Mouse (Mus musculus) hindbrain, embryonic 15.5 days (tissue): ENCODE measurements at regions not wholly inside any gene's neighbourhood (a gene's known extent, or its start where the extent isn't known, plus 50 kb on each side); places are given as distances from the start of the nearest gene placed in this dataset.

Experiments
- ATAC-seq: fragments of 200-750 bp; cut with Nextera tagmentation; 2 replicates; pipeline ENCODE4 v1.8.0; 2017; ENCODE audit warnings: low read depth, moderate number of reproducible peaks, moderate TSS enrichment; ENCODE audit not compliant: low FRiP score
- H3K27ac ChIP-seq: fragments of 300-500 bp; sonication (generic); replicated peaks from 2 replicates; pipeline ENCODE4 v1.5.1; 2015; ENCODE audit warnings: mild to moderate bottlenecking, inconsistent platforms
- H3K27me3 ChIP-seq: fragments of 300-500 bp; sonication (generic); 2 replicates; pipeline ENCODE4 v1.6.1; 2015; ENCODE audit warnings: control low read depth, inconsistent platforms
- H3K36me3 ChIP-seq: fragments of 300-500 bp; sonication (generic); 2 replicates; pipeline ENCODE4 v1.6.1; 2015; ENCODE audit warnings: control low read depth, inconsistent platforms
- H3K4me1 ChIP-seq: fragments of 300-500 bp; sonication (generic); replicated peaks from 2 replicates; pipeline ENCODE4 v1.6.1; 2015; ENCODE audit warnings: control low read depth, inconsistent platforms
- H3K4me2 ChIP-seq: fragments of 300-500 bp; sonication (generic); 2 replicates; pipeline ENCODE4 v1.6.1; 2015; ENCODE audit warnings: moderate library complexity, mild to moderate bottlenecking, inconsistent platforms
- H3K4me3 ChIP-seq: fragments of 300-500 bp; sonication (generic); 2 replicates; pipeline ENCODE4 v1.5.1; 2015; ENCODE audit warnings: mild to moderate bottlenecking, inconsistent platforms
- H3K9ac ChIP-seq: fragments of 300-500 bp; sonication (generic); 2 replicates; pipeline ENCODE4 v1.6.1; 2015; ENCODE audit warnings: inconsistent platforms
- H3K9me3 ChIP-seq: fragments of 300-500 bp; sonication (generic); 2 replicates; pipeline ENCODE4 v1.6.1; 2016; ENCODE audit warnings: control low read depth, inconsistent platforms
- WGBS: fragments of 180-500 bp; shearing (Covaris S2); methylation state at CpG from one replicate; pipeline ENCODE4 v1.1.7; 2015; 5-methylcytosine and 5-hydroxymethylcytosine counted together

GRCm38 (mm10) chr2:173377497-173378257, 101.3 kb upstream of the Pmepa1 start:
- no peak for ATAC-seq
- no peaks in the 10 kb centered on the region for H3K9me3 ChIP-seq
- H3K36me3 ChIP-seq, result no peaks in the 10 kb centered on the region
- H3K4me3 ChIP-seq, result no peak overlapping the region
- H3K27me3 ChIP-seq, result no peaks in the 10 kb centered on the region
- H3K9ac ChIP-seq, result no peak overlapping the region
- H3K27ac ChIP-seq, result no peak overlapping the region
- no peak overlapping the region for H3K4me2 ChIP-seq
- WGBS, result 73% methylated on average over 10 of the region's 12 CpGs
- 0 out of 2 replicates have a peak, but pooled peaks cover 10% of the 10 kb centered on the region for H3K4me1 ChIP-seq

- no peak overlapping the region for H3K27ac ChIP-seq
- ATAC-seq, result no peak
- 92% methylated on average over 1 of the region's 1 CpGs for WGBS
- H3K4me3 ChIP-seq, result no peak overlapping the region
- no peaks in the 10 kb centered on the region for H3K9me3 ChIP-seq
- no peaks in the 10 kb centered on the region for H3K36me3 ChIP-seq
- H3K27me3 ChIP-seq, result no peaks in the 10 kb centered on the region
- no peak overlapping the region for H3K4me2 ChIP-seq
- no peak overlapping the region for H3K9ac ChIP-seq
- 0 out of 2 replicates have a peak, but pooled peaks cover 10% of the 10 kb centered on the region for H3K4me1 ChIP-seq
Measured at GRCm38 (mm10) chr2:173379736-173380135, 103.4 kb upstream of the Pmepa1 start.

- Histone ChIP-seq H3K9me3 (no peaks in the 10 kb centered on the region), H3K27me3 (no peaks in the 10 kb centered on the region), H3K9ac (no peak overlapping the region), H3K4me3 (no peak overlapping the region), H3K36me3 (no peaks in the 10 kb centered on the region), H3K4me1 (0 out of 2 replicates have a peak, but pooled peaks cover 10% of the 10 kb centered on the region), H3K4me2 (no peak overlapping the region), H3K27ac (no peak overlapping the region)
- no peak for ATAC-seq
- 81% methylated on average over 3 of the region's 3 CpGs for WGBS
Measured at GRCm38 (mm10) chr2:173380341-173380761, 104.0 kb upstream of the Pmepa1 start.

- 0 out of 2 replicates have a peak, but pooled peaks cover 10% of the 10 kb centered on the region for H3K4me1 ChIP-seq
- WGBS, result 42% methylated on average over 7 of the region's 7 CpGs
- no peak overlapping the region for H3K9ac ChIP-seq
- ATAC-seq, result no peak
- no peak overlapping the region for H3K4me2 ChIP-seq
- no peaks in the 10 kb centered on the region for H3K36me3 ChIP-seq
- H3K27me3 ChIP-seq, result no peaks in the 10 kb centered on the region
- H3K4me3 ChIP-seq, result no peak overlapping the region
- H3K9me3 ChIP-seq, result no peaks in the 10 kb centered on the region
- H3K27ac ChIP-seq, result peak overlapping the region; percentile 0; the same call in 1 of the 2 replicates
Measured at GRCm38 (mm10) chr2:173382176-173382813, 106.0 kb upstream of the Pmepa1 start.

GRCm38 (mm10) chr2:173384935-173385586, 108.7 kb upstream of the Pmepa1 start:
- WGBS, result 84% methylated on average over 8 of the region's 8 CpGs
- no peaks in the 10 kb centered on the region for H3K36me3 ChIP-seq
- H3K9ac ChIP-seq, result no peak overlapping the region
- no peak for ATAC-seq
- 0 out of 2 replicates have a peak, but pooled peaks cover 6% of the 10 kb centered on the region for H3K4me1 ChIP-seq
- H3K4me3 ChIP-seq, result no peak overlapping the region
- no peak overlapping the region for H3K27ac ChIP-seq
- no peaks in the 10 kb centered on the region for H3K9me3 ChIP-seq
- H3K4me2 ChIP-seq, result no peak overlapping the region
- no peaks in the 10 kb centered on the region for H3K27me3 ChIP-seq

GRCm38 (mm10) chr2:173385722-173386141, 109.4 kb upstream of the Pmepa1 start:
- 62% methylated on average over 9 of the region's 9 CpGs for WGBS
- Histone ChIP-seq H3K4me3 (no peak overlapping the region), H3K9ac (no peak overlapping the region), H3K9me3 (no peaks in the 10 kb centered on the region), H3K36me3 (no peaks in the 10 kb centered on the region), H3K27me3 (no peaks in the 10 kb centered on the region), H3K27ac (no peak overlapping the region), H3K4me2 (no peak overlapping the region), H3K4me1 (0 out of 2 replicates have a peak, but pooled peaks cover 6% of the 10 kb centered on the region)
- no peak for ATAC-seq

- no peak overlapping the region for H3K27ac ChIP-seq
- H3K9ac ChIP-seq, result no peak overlapping the region
- H3K36me3 ChIP-seq, result no peaks in the 10 kb centered on the region
- no peak for ATAC-seq
- H3K4me2 ChIP-seq, result no peak overlapping the region
- H3K4me1 ChIP-seq, result no peaks in the 10 kb centered on the region
- H3K4me3 ChIP-seq, result no peak overlapping the region
- 74% methylated on average over 4 of the region's 4 CpGs for WGBS
- no peaks in the 10 kb centered on the region for H3K27me3 ChIP-seq
- no peaks in the 10 kb centered on the region for H3K9me3 ChIP-seq
Measured at GRCm38 (mm10) chr2:173388140-173388539, 111.8 kb upstream of the Pmepa1 start.

GRCm38 (mm10) chr2:173392557-173393323, 116.4 kb upstream of the Pmepa1 start:
- no peak for ATAC-seq
- no peak overlapping the region for H3K27ac ChIP-seq
- no peaks in the 10 kb centered on the region for H3K36me3 ChIP-seq

GRCm38 (mm10) chr2:173393324-173393592, 116.9 kb upstream of the Pmepa1 start:
- no peak overlapping the region for H3K27ac ChIP-seq

More at GRCm38 (mm10) chr2:173392557-173393323, 116.4 kb upstream of the Pmepa1 start:
- no peak overlapping the region for H3K4me3 ChIP-seq
- no peaks in the 10 kb centered on the region for H3K9me3 ChIP-seq
- 0 out of 2 replicates have a peak, but pooled peaks cover 5% of the 10 kb centered on the region for H3K4me1 ChIP-seq
- no peak overlapping the region for H3K4me2 ChIP-seq
- H3K9ac ChIP-seq, result no peak overlapping the region
- no peaks in the 10 kb centered on the region for H3K27me3 ChIP-seq
- 69% methylated on average over 14 of the region's 14 CpGs for WGBS

GRCm38 (mm10) chr2:173395526-173395925, 119.2 kb upstream of the Pmepa1 start:
- Histone ChIP-seq H3K9me3 (no peaks in the 10 kb centered on the region), H3K27me3 (no peaks in the 10 kb centered on the region), H3K27ac (no peak overlapping the region), H3K4me1 (0 out of 2 replicates have a peak, but pooled peaks cover 5% of the 10 kb centered on the region), H3K36me3 (no peaks in the 10 kb centered on the region), H3K4me3 (no peak overlapping the region), H3K4me2 (no peak overlapping the region), H3K9ac (no peak overlapping the region)
- WGBS, result 51% methylated on average over 6 of the region's 6 CpGs
- ATAC-seq, result no peak

More at GRCm38 (mm10) chr2:173393324-173393592, 116.9 kb upstream of the Pmepa1 start:
- H3K36me3 ChIP-seq, result no peaks in the 10 kb centered on the region
- WGBS, result 44% methylated on average over 2 of the region's 2 CpGs
- H3K4me2 ChIP-seq, result no peak overlapping the region
- ATAC-seq, result no peak
- no peaks in the 10 kb centered on the region for H3K9me3 ChIP-seq
- H3K27me3 ChIP-seq, result no peaks in the 10 kb centered on the region
- H3K4me3 ChIP-seq, result no peak overlapping the region
- no peak overlapping the region for H3K9ac ChIP-seq
- 0 out of 2 replicates have a peak, but pooled peaks cover 5% of the 10 kb centered on the region for H3K4me1 ChIP-seq

GRCm38 (mm10) chr2:173397846-173398331, 121.6 kb upstream of the Pmepa1 start:
- WGBS, result 98% methylated on average over 2 of the region's 2 CpGs
- Histone ChIP-seq H3K9ac (no peak overlapping the region), H3K4me1 (0 out of 2 replicates have a peak, but pooled peaks cover 5% of the 10 kb centered on the region), H3K4me3 (no peak overlapping the region), H3K36me3 (no peaks in the 10 kb centered on the region), H3K27me3 (no peaks in the 10 kb centered on the region), H3K27ac (no peak overlapping the region), H3K4me2 (no peak overlapping the region), H3K9me3 (no peaks in the 10 kb centered on the region)
- ATAC-seq, result no peak
